Mouse (Mus musculus) spleen, postnatal 14 days (tissue): ENCODE measurements around the gene Pabpc1l.

Experiments used
- DNase-seq, 2 experiments: peaks; one replicate each; pipeline ENCODE4 v3.0.0; 2021 to 2022; ENCODE audit warnings: low spot score in 2 of 2

Gene Pabpc1l

DNA sequence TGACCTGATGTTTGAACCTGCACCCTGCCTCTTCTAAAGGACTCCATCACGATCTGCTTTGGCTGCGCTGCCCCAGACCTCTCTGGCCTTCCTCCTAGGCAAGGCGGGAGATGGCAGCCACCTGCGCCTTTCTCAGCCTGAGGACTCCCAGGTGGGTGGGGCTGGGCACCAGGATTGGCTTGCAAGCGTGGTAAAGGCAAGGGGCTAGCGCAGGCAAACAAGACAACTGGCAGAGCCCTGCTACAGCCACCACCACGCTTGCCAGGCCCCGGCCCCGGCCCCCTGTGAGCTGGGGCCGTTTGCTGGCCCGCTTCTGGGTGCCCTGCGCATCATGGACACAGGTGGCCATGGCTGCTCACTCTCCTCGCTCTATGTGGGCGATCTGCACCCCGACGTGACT lies at the start of gene Pabpc1l:
TSS of gene Pabpc1l (plus strand) at position 301 of the 400 bp plus-strand sequence.
- no peak for DNase-seq

DNA sequence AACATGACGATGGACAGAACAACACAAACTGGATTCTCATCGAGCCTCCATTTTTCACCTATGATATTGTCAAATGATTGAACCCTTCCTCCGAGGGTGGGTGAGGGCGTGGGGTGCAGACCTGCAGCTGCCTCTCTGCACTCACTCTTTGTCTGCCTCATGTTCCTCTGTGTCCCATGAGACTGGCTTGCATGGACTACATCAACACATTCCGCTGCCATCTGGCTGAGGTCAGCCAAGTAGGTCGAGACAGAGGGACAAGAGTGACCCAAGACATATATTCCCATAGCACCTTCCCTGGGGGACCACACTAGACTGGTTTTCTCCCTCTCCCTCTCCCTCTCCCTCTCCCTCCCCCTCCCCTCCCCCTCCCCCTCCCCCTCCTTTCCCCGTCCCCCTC lies 48.8 kb upstream of the Pabpc1l start:
- DNase-seq: no peak

DNA sequence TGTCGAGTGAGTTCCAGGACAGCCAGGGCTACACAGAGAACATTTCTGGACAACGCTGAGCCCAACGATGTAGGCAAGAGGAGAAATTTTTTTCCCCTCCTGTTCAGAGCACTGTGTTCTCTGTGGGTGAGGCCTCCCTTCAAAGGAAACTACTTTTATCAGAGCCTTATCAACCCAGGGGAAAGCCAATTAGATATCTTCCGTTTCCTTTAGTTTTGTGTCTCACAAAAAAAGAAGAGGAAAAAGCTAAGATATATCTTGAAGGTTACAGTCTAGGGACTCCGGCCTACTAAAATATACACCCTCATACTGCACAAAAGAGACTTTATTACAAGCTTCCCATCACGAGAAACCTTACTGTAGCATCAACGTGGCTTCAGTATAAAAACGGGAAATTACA lies 38.0 kb upstream of the Pabpc1l start:
- no peak for DNase-seq

DNA sequence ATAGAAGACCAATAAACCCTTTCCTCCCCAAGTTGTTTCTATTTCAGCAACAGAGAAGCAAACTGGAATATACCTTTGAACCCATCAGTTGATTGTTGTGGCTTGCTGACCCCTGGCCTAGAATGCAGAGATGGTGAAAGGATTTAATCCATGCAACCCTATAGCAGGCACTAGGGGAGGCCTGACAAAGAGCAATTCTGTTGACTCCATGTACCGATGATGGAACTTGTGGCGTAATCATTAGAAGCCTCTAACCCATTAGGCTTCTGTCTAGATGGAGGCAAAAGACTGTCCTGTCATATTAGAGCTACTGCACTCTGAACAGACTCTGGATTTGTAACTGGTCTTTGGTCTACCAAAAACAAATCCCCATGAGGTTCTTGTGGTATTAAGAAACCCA lies 32.4 kb upstream of the Pabpc1l start:
- DNase-seq: no peak

DNA sequence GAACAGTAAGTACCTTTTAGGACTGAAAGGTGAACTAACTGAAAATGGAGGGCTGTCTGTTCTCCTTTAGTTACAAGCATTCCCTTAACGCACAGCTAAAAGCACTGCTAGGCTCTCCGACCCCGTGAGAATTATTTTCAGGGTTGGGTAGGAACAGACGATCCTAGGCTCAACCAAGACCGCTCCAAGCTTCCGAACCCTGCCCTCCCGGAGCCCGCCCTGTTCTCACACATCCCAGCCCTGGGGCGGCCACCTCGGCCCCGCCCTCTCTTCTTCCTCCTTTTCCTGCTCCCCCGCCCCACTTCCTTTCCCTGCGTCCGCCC lies 30.6 kb upstream of the Pabpc1l start, which contains the start of gene Ywhab:
TSS of gene Ywhab (plus strand) at position 307 of the 323 bp plus-strand sequence.
- no peak for DNase-seq

DNA sequence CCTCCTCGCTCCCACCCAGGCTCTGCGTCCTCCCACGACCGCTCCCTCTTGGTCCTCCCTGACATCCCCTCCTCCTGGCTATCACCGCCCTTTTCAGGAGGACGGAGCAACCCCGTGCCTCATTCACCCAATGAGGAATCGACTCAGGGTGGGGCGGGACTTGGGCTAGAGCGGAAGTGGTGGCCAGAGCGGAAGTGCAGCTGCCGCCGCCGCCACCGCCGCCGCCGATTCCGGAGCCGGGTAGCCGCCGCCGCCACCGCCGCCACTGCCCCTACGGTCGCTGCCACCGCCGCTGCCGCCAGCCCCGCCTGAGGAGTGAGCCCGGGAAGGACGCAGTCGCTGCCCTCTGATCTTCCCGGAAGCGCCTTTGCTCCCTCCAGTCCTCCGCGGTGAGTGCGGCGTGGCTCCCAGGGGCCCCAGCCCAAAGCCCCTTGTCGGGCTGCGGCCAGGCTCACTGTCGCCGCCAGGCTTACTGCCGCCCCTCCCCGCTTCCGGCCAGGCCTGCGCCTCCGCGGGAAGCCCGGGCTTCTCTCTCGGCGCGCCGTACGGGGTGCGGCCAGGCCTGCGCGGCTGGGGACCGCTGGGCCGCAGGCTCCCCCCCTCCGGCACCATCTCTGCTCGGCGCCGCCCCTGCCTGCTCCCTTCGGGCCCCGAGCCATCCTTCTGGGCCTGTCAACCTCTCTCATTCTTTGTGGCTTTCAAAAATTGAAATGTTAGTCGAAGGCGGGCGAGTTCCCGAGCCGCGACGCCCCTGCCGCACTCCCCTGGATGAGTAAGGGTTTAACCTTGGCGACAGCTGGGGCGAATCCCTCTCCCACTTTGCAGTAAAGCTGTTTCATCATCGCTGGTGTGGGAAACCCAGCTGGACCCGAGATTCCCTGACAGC lies 30.0 kb upstream of the Pabpc1l start:
- DNase-seq: peak; percentile 80 to 87

DNA sequence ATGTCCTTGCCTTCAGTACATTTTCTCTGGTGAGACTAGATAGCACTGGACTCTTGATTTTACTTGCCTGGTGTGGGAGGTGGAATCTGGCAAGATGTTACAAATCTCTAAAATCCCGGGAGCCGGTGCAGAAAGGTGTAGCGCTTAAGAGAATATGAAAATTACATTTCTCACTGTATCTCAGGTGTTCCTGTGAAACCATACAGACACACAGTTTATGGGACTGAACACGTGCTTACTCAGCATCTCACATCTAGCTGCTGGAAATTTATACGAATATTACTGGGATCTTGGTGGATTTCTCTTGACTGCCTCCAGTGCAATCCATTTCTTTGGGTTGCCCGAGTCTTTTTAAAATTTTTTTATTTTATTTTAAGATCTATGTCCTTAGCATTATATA lies 29.0 kb upstream of the Pabpc1l start:
- no peak for DNase-seq

DNA sequence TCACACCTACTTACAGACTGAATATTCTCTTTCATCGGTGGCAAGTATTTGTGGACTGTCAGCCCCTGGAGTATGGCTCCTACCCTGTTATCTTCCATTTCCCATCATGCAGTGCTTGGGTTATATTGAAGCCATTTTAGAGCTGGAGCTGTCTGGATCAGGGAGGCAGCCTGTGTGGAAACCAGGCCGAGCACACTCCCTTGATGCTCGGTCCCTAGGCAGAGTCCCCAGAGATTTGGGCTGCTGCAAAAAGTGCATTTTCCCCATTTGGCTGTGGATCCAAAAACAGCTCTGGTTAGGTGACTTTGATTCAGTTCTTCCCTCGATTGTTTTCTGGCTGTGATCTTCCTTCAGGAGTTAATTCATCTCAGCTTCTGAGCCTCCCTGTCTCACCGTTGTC lies 28.4 kb upstream of the Pabpc1l start:
- DNase-seq: no peak

DNA sequence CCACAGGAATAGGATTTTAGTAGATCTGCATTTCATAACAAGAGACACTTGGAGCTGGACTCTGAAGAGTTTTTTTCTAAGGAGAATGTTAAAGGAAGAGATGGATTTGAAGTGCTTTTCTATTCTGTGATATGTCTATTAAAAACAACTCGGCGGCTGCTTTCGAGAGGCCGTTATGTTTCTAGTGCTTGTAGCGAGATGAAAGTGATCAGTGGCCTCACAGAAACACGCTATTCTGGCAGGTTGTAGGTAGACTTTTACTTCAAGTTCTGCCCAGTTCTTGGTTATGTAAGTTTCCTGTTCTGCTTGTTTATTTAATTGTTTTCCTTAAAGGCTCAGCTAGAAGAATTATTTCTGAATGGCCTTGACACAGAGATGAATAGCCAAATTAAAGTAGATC lies 26.3 kb upstream of the Pabpc1l start:
- no peak for DNase-seq

DNA sequence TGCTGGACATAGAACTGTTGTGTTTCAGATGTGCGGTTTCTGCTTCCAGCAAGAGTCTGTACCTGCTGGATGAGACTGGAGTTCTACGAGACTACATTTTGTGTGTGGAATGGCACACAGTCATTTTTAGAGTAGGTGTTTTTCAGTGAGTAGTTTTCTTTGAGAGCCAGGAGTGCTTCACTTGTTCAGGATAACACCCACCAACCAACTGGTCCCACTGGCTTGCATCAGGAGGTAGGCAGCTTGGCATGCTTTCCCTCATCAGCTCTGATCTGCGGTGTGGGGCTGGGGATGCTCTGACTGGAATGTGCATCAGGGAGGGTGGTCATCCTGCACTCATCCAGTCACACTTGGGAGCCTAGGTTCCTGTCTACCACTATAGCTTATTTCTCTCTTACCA lies 22.6 kb upstream of the Pabpc1l start:
- no peak for DNase-seq

DNA sequence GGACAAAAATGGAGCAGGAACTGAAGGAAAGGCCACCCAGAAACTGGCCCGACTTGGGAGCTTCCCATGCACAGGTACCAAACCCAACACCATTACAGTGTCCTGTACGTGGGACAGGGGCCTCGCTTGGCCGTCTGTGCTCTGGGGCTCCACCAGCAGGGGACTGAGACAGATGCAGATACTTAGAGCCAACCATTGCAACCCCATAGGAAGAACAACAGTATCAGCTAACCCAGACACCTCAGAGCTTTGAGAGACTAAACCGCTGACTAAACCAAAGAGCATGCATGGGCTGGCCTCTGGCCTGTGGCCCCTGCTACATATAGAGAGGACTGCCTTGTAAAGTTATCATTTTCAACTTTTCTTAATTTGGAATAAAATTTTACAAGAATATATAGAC lies 20.7 kb upstream of the Pabpc1l start:
- no peak for DNase-seq

DNA sequence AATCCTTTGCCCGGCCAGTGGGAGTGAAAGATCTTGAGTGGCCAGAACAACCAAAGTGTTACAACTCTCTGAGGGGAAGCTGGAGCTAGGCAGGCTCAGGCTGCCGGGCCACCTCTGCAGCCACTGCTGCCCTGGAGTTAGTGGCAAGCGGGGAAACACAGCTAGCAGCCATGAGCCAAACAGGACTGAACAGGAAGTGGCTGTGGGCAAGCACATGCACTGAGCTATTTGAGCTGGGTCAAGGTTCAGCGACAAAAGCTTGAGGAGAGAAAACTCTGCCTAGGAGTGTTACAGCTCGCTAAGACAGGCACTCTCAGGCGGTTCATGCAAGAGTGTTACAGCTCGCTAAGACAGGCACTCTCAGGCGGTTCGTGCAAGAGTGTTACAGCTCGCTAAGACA lies 18.3 kb upstream of the Pabpc1l start:
- peak in 1 of 2 experiments; percentile 22 for DNase-seq

DNA sequence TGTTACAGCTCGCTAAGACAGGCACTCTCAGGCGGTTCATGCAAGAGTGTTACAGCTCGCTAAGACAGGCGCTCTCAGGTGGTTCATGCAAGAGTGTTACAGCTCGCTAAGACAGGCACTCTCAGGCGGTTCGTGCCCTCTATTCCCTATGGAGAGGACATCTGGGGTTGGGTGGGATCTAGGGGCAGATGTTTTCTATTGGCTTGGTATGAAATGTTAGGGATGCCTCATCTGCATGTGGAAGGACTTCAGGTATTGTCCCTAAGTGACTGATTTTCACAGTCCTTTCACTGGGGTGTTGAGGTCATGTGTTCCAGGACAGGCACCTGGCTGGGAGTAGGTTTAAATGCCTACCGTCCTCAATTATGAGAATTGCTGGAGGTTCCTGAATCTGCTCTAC lies 17.7 kb upstream of the Pabpc1l start:
- no peak for DNase-seq

DNA sequence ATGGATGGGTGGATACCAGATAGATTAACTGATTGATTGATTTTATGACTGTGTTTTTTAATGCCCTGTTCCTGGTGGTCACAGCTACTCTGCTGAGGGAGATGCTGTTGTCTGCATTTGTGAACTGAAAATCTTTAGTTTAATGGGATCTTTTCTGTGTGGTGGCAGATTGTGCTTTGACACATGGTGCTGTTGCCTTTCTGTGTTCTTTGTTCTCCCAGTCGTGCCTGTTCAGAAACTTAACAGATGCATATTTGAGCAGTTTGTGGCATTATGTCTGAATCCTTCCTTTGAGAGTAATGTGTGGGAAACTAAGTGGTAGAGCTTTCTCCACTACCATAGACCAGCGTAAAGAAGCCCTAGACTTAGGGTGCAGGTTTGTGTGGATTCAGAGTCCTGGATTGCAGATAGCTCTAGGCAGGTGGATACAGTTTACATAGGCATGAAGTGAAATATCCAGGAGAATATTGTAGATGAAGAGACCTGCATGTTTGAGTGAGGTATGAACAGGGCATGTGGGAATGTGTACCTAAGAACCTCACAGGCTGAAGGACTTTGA lies 17.2 kb upstream of the Pabpc1l start:
- DNase-seq: no peak

DNA sequence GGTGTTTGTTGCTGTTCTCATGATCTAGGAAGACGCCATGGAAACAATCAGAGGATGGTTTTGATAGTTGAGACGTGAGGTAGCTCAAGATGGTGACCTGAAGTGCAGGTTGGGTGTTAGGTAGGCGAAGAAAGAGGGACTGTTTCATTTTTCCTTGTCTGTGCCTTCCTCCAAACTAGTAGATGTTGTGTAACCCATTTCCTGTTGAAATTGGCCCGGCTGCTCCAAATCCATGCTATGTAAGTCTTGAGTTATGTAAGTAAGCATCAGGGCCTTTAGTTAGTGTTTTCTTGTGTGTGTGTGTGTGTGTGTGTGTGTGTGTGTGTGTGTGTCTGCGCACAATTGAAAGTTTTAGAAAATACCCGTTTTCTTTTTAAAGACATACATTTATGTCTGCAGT lies 16.0 kb upstream of the Pabpc1l start:
- no peak for DNase-seq

DNA sequence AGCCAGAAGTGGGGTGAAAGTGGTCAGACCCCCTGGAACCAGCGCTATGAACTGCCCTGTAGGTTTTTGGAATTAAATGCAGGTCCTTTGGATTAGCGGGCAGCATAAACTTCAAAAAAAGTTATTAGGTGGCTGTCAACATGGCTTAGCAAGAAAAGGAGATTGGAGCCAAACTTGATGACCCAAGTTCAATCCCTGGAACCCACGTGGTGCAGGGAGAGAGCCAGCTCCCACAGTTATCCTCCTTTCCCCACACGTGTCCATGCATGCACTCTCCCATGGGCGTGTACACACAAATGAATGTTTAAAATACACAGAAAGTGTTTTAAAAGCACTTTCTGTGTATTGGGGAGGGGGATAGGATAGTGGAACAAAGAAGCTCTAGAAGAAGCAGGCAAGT lies 14.8 kb upstream of the Pabpc1l start:
- no peak for DNase-seq

DNA sequence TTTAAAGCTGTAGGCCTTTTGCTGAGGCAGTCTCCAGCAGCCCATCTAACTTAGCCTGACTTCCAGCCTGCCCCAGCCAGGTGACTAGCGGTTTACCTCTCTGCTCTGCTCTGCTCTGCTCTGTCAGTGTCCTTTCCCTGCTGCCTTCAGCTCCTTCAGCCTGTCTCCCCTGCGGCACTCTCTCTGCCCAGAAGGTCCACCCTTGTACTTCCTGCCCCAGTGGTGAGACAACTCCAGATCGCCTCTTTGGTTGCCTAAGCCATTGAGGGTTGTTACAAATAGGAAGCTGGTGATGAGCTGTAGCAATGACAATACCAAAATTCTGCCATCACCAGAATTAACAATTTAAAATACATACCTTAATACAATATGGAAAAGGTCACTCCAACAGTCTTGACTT lies 14.3 kb upstream of the Pabpc1l start:
- DNase-seq: no peak

DNA sequence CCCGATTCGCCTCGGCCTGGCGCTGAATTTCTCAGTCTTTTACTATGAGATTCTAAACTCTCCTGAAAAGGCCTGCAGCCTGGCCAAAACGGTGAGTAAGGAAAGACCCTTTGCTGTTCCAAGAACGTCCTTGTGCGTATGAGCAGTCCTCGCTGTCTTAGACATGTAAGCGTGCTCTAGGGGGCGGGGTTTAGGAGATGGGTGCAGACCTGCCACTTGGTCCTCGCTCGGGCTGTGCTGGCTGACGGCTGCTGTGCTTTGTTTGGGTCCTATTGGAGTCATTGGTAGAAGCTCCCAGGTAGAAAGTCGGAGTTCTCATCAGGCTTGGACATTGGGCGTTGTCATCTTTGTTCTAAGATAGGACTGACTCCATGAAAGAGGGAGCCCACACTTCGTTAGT lies 9.9 kb upstream of the Pabpc1l start:
- no peak for DNase-seq

DNA sequence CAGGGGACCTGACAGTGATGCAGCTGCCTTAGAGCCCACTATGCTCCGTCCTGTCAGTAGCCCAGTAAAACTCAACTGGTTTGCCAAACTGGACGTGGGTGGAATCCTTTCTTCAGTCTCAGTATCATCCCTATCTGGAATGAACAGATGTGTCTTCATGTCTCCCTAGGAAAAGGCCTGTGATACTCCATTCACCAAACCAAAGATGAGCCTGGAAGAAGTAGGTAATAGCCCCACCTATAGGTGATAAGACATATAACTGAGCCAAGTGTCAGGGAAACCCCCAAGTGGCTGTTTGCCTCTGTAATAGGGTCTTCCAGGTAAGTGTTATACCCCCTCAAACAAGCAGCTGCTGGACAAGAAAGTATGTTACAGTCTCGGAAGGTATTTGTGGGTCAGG lies 6.3 kb upstream of the Pabpc1l start:
- DNase-seq: no peak

DNA sequence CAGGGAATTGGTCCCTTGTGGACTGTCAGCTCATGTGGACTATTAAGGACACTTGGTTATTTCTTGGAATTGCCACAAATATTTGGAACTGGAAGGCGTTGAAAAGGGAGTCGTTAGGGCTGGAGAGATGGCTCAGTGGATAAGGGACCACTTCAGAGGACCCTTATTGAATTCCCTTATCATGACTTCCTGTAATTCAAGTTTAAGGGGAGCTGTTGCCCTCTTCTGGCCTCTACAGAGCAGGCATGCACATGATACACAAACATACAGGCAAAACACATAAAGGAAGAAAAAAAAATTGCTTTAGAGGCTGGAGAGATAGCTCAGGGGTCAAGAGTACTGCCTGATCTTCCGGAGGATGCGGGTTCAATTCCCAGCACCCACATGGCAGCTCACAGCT lies 5.3 kb upstream of the Pabpc1l start:
- no peak for DNase-seq

DNA sequence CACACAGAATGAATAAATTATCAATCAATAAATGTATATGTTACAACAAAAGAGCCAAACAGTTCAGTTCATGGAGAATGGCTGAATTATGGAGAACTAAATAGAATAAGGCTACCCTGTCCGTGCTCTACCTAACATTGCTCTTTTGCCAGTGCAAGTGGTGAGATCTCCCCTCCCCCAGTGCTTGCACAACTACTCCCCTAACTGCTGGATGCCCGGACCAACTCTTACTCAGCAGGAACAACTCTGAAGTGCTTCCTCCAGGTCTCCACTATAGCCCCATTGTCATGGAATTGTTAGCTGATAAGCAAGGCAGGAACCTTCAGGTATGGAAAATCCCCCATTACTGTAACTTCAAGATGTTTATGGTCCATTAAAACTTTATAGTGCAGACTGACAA lies 3.1 kb upstream of the Pabpc1l start:
- no peak for DNase-seq

DNA sequence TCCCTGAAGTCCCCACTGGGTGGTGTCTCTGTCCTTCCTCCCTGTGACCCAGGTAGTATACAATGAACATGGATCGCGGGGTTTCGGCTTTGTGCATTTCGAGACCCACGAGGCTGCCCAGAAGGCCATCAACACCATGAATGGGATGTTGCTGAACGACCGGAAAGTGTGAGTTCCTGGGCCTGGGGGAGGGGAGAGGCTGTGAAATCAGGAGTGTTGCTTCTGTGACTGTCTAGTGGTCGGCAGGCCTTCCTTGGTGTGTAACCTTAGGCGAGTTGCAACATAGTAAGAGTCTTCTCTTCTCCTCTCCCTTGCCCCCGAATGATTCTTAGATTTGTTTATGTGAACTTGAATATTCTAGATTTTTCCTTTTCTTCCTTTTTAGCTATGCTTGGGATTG lies 5.9 kb downstream of the Pabpc1l start:
- no peak for DNase-seq

DNA sequence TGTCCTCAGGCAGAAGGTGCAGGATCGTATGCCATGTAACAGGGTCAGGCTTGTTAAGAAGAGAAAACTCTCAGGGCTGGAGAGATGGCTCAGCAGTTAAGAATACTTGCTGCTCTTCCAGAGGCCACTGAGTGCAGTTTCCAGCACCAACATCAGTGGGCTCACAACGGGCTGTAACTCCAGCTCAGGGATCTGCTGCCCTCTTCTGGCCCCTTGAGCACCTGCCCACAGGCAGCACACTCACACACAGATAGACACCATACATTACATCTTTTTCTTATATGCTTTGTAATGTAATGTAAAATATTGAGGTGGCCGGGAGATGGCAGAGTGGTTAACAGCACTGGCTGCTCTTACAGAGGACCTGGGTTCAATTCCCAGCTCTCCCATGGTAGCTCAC lies 7.7 kb downstream of the Pabpc1l start:
- DNase-seq: no peak

DNA sequence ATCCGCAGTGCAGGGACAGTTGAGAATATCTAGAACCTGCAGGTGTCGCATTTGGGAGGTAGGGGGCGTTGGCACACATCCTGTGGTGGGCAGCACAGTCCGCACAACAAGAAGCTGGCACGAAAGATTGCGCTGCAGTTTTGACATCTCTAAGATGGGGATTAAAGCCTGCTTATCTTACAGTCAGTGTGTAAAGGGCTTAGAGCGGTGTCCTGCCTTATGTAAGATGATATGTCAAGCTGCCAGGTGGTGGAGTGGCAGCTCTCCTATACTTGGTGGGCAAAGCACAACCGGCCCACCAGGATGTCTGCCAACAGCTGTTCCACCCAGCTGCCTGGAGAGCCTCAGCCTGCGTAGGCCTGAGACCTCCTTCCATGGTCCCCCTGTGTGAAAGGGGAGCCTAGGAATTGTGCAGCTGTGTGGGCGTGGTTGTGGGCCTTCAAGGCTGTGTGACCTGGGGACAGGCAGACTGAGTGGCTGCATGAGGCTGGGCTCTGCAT lies 11.3 kb downstream of the Pabpc1l start:
- no peak for DNase-seq
